Comparison of ENCODE assay signal across 9 mouse cellular contexts in genomic region chr3:103573106-103573790, GRCm38 (mm10). TPM values are rescaled to one million over a fixed set of nuclear protein-coding genes. Genes with fewer than 3 reads are reported as not detected.
DNase-seq lines count a peak whose midpoint lies in the region; ATAC-seq and TF ChIP-seq lines count a peak whose summit lies in the region.
"Had no signal": no experiment of that assay in that cellular context is flagged by ENCODE, and none has a peak within 500 bp of the region (broad histone marks: within the 10 kb centered on the region; RNA-seq: fewer than 3 reads in every experiment).

No protein-coding gene starts in this region.

- WGBS in cerebellum, adult 2 months = 4% methylated on average over 20 of the region's 20 CpGs
- 1% methylated on average over 20 of the region's 20 CpGs for WGBS in forebrain, embryonic 13.5 days
- 1% methylated on average over 20 of the region's 20 CpGs for WGBS in midbrain, embryonic 12.5 days

- no peak for TF ChIP-seq CTCF in cerebellum, adult 2 months (IDR thresholded peaks at IDR 0.05; ENCODE audit: borderline replicate concordance, insufficient read depth, low read depth, low read length)

- no peak for ATAC-seq in forebrain, embryonic 13.5 days
- 0 out of 2 replicates have a peak, but pooled peaks have one; percentile 5 for ATAC-seq in midbrain, embryonic 12.5 days (ENCODE audit: low FRiP score, low read depth)
- ATAC-seq in monocyte, adult 5-6 weeks (replicated peaks; ENCODE audit: insufficient number of reproducible peaks, low FRiP score, low TSS enrichment, poor library complexity, severe bottlenecking) = no peak

- no peaks in the 10 kb centered on the region for H3K9me3 ChIP-seq in forebrain, embryonic 13.5 days (replicated peaks)
- H3K9me3 ChIP-seq in midbrain, embryonic 12.5 days = no peaks in the 10 kb centered on the region
- H3K9me3 ChIP-seq: embryonic facial prominence, embryonic 15.5 days had no signal

- peak overlapping the region; percentile 21 for H3K4me3 ChIP-seq in cerebellum, adult 2 months (replicated peaks; ENCODE audit: insufficient read depth, low read depth, low read length)
- H3K4me3 ChIP-seq in forebrain, embryonic 13.5 days = peak overlapping the region; percentile 22
- peak overlapping the region; percentile 17 for H3K4me3 ChIP-seq in midbrain, embryonic 12.5 days
- H3K4me3 ChIP-seq: embryonic facial prominence, embryonic 15.5 days had no signal

- peaks cover 21% of the 10 kb centered on the region for H3K4me1 ChIP-seq in cerebellum, adult 2 months (ENCODE audit: control insufficient read depth, insufficient read depth, low read length)
- peaks cover 45% of the 10 kb centered on the region for H3K4me1 ChIP-seq in forebrain, embryonic 13.5 days
- peaks cover 40% of the 10 kb centered on the region for H3K4me1 ChIP-seq in midbrain, embryonic 12.5 days

- H3K27me3 ChIP-seq in cerebellum, adult 2 months (ENCODE audit: control insufficient read depth, insufficient read depth, low read length) = no peaks in the 10 kb centered on the region; the same call in 1 of the 2 replicates
- H3K27me3 ChIP-seq in forebrain, embryonic 13.5 days = peaks cover 79% of the 10 kb centered on the region
- H3K27me3 ChIP-seq in midbrain, embryonic 12.5 days = peaks cover 77% of the 10 kb centered on the region

- intact Hi-C loops in gastrocnemius, postnatal 14 days (cut with DNase I; ENCODE audit: low total_unique reads) = no loop called here

- peak overlapping the region; percentile 36; the same call in 1 of the 2 replicates for H3K27ac ChIP-seq in cerebellum, adult 2 months (ENCODE audit: insufficient read depth, low read length)
- no peak overlapping the region for H3K27ac ChIP-seq in forebrain, embryonic 13.5 days
- no peak overlapping the region for H3K27ac ChIP-seq in midbrain, embryonic 12.5 days (replicated peaks)
- H3K27ac ChIP-seq: embryonic facial prominence, embryonic 15.5 days had no signal

- peak; percentile 32; the same call in 1 of the 2 replicates for TF ChIP-seq POLR2A in cerebellum, adult 2 months (IDR thresholded peaks at IDR 0.05; ENCODE audit: borderline replicate concordance, insufficient read depth, low read length)

- peak overlapping the region; percentile 51 for H3K4me2 ChIP-seq in forebrain, embryonic 13.5 days
- peak overlapping the region; percentile 44 for H3K4me2 ChIP-seq in midbrain, embryonic 12.5 days (replicated peaks)
- H3K4me2 ChIP-seq: embryonic facial prominence, embryonic 15.5 days had no signal

- no peaks in the 10 kb centered on the region for H3K36me3 ChIP-seq in forebrain, embryonic 13.5 days (ENCODE audit: poor library complexity, severe bottlenecking)
- H3K36me3 ChIP-seq in midbrain, embryonic 12.5 days = no peaks in the 10 kb centered on the region
- H3K36me3 ChIP-seq: embryonic facial prominence, embryonic 15.5 days had no signal

- peak; percentile 77 for DNase-seq in MN1 (ENCODE audit: low spot score)
- peak; percentile 68 to 79 for DNase-seq in cerebellum, adult 2 months
- DNase-seq in thymus, adult 18-20 months = no peak
- no peak for DNase-seq in gastrocnemius, adult 8-10 months (ENCODE audit: low spot score in 2 of 2)
- no peak for DNase-seq in gastrocnemius, postnatal 14 days

- H3K9ac ChIP-seq in forebrain, embryonic 13.5 days = peak overlapping the region; percentile 30; the same call in 1 of the 2 replicates
- H3K9ac ChIP-seq in midbrain, embryonic 12.5 days (replicated peaks) = no peak overlapping the region
- H3K9ac ChIP-seq: embryonic facial prominence, embryonic 15.5 days had no signal

RNA-seq across cellular contexts. Expression of gene Syt6, which starts 1.8 kb away (rescaled TPM):
- 11.7 and 12.3 TPM in 2 replicates for polyA plus RNA-seq in cerebellum, adult 2 months (2012; rRNA removed)
- polyA plus RNA-seq in forebrain, embryonic 13.5 days (2015; fragmentation: Nextera tagmentation; extraction: Ambion mirVana) = 6.2 and 9.0 TPM in 2 replicates
- polyA plus RNA-seq in midbrain, embryonic 12.5 days (2016; fragmentation: Nextera tagmentation; extraction: Ambion mirVana) = 7.7 and 9.5 TPM in 2 replicates
- not detected for total RNA-seq in gastrocnemius, adult 8-10 months (2022)
- not detected for total RNA-seq in gastrocnemius, postnatal 14 days (2021)
- not detected in 3 replicates for total RNA-seq in monocyte, adult 5-6 weeks (2017)

Comparison
In these comparisons a context has a peak if more than half of its experiments do, and no peak if none do; other contexts are left out.
1. DNase-seq: peak in MN1 (single experiment) and cerebellum, adult 2 months (2 of 2); none in thymus, adult 18-20 months (0 of 2), gastrocnemius, adult 8-10 months (0 of 2) and gastrocnemius, postnatal 14 days (single experiment).
2. Peak in every context shown above with its lines, with median percentiles within 50 percentile points of each other: H3K4me3 ChIP-seq.